Mouse (Mus musculus): ENCODE results near the gene Eif3i. TPM values are rescaled to one million over a fixed set of nuclear protein-coding genes. Genes with fewer than 3 reads are reported as not detected.
"Not testable (repeated sequence)": the region's sequence is repeated elsewhere in the genome, so short reads cannot be mapped to it uniquely, and the experiment has no call there.

The Eif3i gene
- polyA plus RNA-seq, 1 experiment from 2014 or later: 239 TPM

DNA sequence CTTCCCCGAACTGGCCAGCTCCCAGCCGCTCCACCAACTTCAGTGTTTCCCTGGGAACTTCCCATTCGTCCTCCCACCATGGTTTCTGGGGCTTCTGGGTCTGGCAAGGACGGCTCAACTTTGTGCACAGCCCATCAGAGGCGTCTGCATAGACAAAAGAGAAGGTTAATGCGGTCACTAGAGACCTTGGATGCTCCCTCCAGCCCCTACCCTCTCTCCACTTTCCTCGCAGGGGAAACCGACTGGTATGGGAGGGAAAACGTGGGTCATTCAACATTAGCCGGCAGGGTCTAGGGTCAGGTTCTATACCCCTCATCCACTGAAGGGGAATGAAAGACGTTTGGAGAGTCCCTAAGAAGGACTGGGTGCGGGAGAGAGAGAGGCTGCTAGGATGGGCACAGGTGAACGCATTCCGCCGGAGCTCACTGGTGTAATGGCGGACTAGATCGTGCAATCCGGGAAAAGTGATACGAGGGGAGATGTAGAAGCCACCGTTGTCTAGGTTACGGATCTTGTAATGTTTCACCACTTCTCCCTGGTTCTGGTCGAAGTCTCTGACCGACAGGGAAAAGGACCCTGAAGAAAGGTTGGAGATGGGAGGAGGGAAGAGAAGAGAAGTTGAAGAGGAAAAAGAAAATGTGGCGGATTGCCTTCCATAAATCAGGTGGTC is 44.5 kb downstream of the Eif3i start:
- Histone ChIP-seq H3K27ac (ENCODE audit: low read length) (no peak overlapping the region; the same call in none of the 2 replicates), H3K9ac (ENCODE audit: low read length) (peak overlapping the region; percentile 71), H3K4me1 (ENCODE audit: control insufficient read depth, insufficient read depth, low read length) (peaks cover 10% of the 10 kb centered on the region), H3K9me3 (replicated peaks; ENCODE audit: control insufficient read depth, low read length) (no peaks in the 10 kb centered on the region), H3K36me3 (ENCODE audit: control insufficient read depth, insufficient read depth, low read length) (no peaks in the 10 kb centered on the region), H3K4me3 (replicated peaks; ENCODE audit: low read length) (peak overlapping the region; percentile 64), H3K27me3 (ENCODE audit: control insufficient read depth, insufficient read depth, low read length) (no peaks in the 10 kb centered on the region), H3K4me2 (ENCODE audit: low read depth, low read length) (peak overlapping the region; percentile 94)
- ATAC-seq (ENCODE audit: insufficient read depth, low FRiP score): peak; percentile 63
- WGBS: under 1% methylated on average over 24 of the region's 24 CpGs

GRCm38 (mm10) chr4:129555421-129555861 is 45.0 kb downstream of the Eif3i start:
- H3K4me1 ChIP-seq (ENCODE audit: control insufficient read depth, insufficient read depth, low read length): peaks cover 10% of the 10 kb centered on the region
- H3K9me3 ChIP-seq (replicated peaks; ENCODE audit: control insufficient read depth, low read length): no peaks in the 10 kb centered on the region
- peak overlapping the region; percentile 71 for H3K9ac ChIP-seq (ENCODE audit: low read length)
- no peak overlapping the region; the same call in 1 of the 2 replicates for H3K27ac ChIP-seq (ENCODE audit: low read length)
- H3K4me3 ChIP-seq (replicated peaks; ENCODE audit: low read length): peak overlapping the region; percentile 64
- peak; percentile 30; the same call in 1 of the 2 replicates for ATAC-seq (ENCODE audit: insufficient read depth, low FRiP score)
- H3K36me3 ChIP-seq (ENCODE audit: control insufficient read depth, insufficient read depth, low read length): no peaks in the 10 kb centered on the region
- H3K4me2 ChIP-seq (ENCODE audit: low read depth, low read length): peak overlapping the region; percentile 94
- no peaks in the 10 kb centered on the region for H3K27me3 ChIP-seq (ENCODE audit: control insufficient read depth, insufficient read depth, low read length)
- WGBS: 4% methylated on average over 16 of the region's 16 CpGs

- not testable (repeated sequence) for H3K27ac ChIP-seq (ENCODE audit: low read length); H3K9me3 ChIP-seq (replicated peaks; ENCODE audit: control insufficient read depth, low read length); H3K27me3 ChIP-seq (ENCODE audit: control insufficient read depth, insufficient read depth, low read length); H3K4me3 ChIP-seq (replicated peaks; ENCODE audit: low read length); H3K4me2 ChIP-seq (ENCODE audit: low read depth, low read length); ATAC-seq (ENCODE audit: insufficient read depth, low FRiP score); H3K4me1 ChIP-seq (ENCODE audit: control insufficient read depth, insufficient read depth, low read length); H3K9ac ChIP-seq (ENCODE audit: low read length); H3K36me3 ChIP-seq (ENCODE audit: control insufficient read depth, insufficient read depth, low read length)
- WGBS: 88% methylated on average over 4 of the region's 6 CpGs
Measured at GRCm38 (mm10) chr4:129554512-129554911, 45.9 kb downstream of the Eif3i start.

GRCm38 (mm10) chr4:129550295-129550694 is 50.2 kb downstream of the Eif3i start:
- no peak for ATAC-seq (ENCODE audit: insufficient read depth, low FRiP score)
- H3K4me3 ChIP-seq (replicated peaks; ENCODE audit: low read length): no peak overlapping the region
- 73% methylated on average over 1 of the region's 1 CpGs for WGBS

DNA sequence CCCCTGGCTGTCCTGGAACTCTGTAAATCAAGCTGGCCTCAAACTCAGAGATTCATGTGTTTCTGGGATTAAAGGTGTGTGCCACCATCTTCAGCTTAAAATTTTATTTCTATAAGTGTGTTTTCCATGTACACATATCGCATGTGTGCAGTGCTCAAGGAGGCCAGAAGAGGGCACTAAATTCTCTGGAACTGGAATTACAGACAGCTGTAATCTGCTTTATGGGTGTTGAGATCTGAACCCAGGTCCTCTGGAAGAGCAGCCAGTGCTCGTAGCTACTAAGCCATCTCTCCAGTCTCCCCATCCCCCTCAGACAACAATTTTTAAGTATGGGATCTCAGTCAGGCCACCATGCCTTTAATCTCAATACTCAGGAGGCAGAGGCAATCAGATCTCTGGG is 51.1 kb downstream of the Eif3i start:
- ATAC-seq (ENCODE audit: insufficient read depth, low FRiP score): no peak
- Histone ChIP-seq H3K36me3 (ENCODE audit: control insufficient read depth, insufficient read depth, low read length) (no peaks in the 10 kb centered on the region), H3K27ac (ENCODE audit: low read length) (no peak overlapping the region), H3K4me1 (ENCODE audit: control insufficient read depth, insufficient read depth, low read length) (no peaks in the 10 kb centered on the region), H3K27me3 (ENCODE audit: control insufficient read depth, insufficient read depth, low read length) (no peaks in the 10 kb centered on the region), H3K9ac (ENCODE audit: low read length) (no peak overlapping the region), H3K4me2 (ENCODE audit: low read depth, low read length) (no peak overlapping the region), H3K4me3 (replicated peaks; ENCODE audit: low read length) (no peak overlapping the region), H3K9me3 (replicated peaks; ENCODE audit: control insufficient read depth, low read length) (no peaks in the 10 kb centered on the region)
- 97% methylated on average over 2 of the region's 2 CpGs for WGBS

More at GRCm38 (mm10) chr4:129550295-129550694, 50.2 kb downstream of the Eif3i start:
- H3K4me1 ChIP-seq (ENCODE audit: control insufficient read depth, insufficient read depth, low read length): no peaks in the 10 kb centered on the region
- no peaks in the 10 kb centered on the region for H3K27me3 ChIP-seq (ENCODE audit: control insufficient read depth, insufficient read depth, low read length)
- no peak overlapping the region for H3K27ac ChIP-seq (ENCODE audit: low read length)
- no peak overlapping the region for H3K9ac ChIP-seq (ENCODE audit: low read length)
- H3K4me2 ChIP-seq (ENCODE audit: low read depth, low read length): no peak overlapping the region
- no peaks in the 10 kb centered on the region for H3K9me3 ChIP-seq (replicated peaks; ENCODE audit: control insufficient read depth, low read length)
- H3K36me3 ChIP-seq (ENCODE audit: control insufficient read depth, insufficient read depth, low read length): no peaks in the 10 kb centered on the region

DNA sequence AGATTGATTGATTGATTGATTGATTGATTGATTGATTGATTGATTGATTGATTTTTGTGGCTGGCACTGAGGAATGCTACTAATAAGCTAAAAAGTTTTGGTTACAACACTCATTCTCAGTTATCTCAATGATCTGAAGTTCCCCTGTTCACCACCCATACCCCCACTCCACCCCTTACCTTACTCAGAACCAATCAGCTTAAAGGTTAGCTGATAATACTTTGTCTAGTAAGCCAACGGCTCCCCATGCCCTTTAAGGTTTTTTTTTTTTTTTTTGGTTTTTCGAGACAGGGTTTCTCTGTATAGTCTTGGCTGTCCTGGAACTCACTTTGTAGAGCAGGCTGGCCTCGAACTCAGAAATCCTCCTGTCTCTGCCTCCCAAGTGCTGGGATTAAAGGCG is 52.8 kb downstream of the Eif3i start:
- not testable (repeated sequence) for H3K36me3 ChIP-seq (ENCODE audit: control insufficient read depth, insufficient read depth, low read length); H3K4me3 ChIP-seq (replicated peaks; ENCODE audit: low read length); H3K27me3 ChIP-seq (ENCODE audit: control insufficient read depth, insufficient read depth, low read length); ATAC-seq (ENCODE audit: insufficient read depth, low FRiP score); H3K4me1 ChIP-seq (ENCODE audit: control insufficient read depth, insufficient read depth, low read length); H3K27ac ChIP-seq (ENCODE audit: low read length); H3K9me3 ChIP-seq (replicated peaks; ENCODE audit: control insufficient read depth, low read length); H3K4me2 ChIP-seq (ENCODE audit: low read depth, low read length); H3K9ac ChIP-seq (ENCODE audit: low read length)
- 79% methylated on average over 4 of the region's 4 CpGs for WGBS

GRCm38 (mm10) chr4:129544106-129544505 is 56.3 kb downstream of the Eif3i start:
- Histone ChIP-seq H3K9ac (ENCODE audit: low read length) (no peak overlapping the region), H3K9me3 (replicated peaks; ENCODE audit: control insufficient read depth, low read length) (no peaks in the 10 kb centered on the region), H3K27me3 (ENCODE audit: control insufficient read depth, insufficient read depth, low read length) (no peaks in the 10 kb centered on the region), H3K4me2 (ENCODE audit: low read depth, low read length) (no peak overlapping the region), H3K36me3 (ENCODE audit: control insufficient read depth, insufficient read depth, low read length) (no peaks in the 10 kb centered on the region), H3K4me3 (replicated peaks; ENCODE audit: low read length) (no peak overlapping the region), H3K27ac (ENCODE audit: low read length) (no peak overlapping the region), H3K4me1 (ENCODE audit: control insufficient read depth, insufficient read depth, low read length) (peaks cover 11% of the 10 kb centered on the region)
- 88% methylated on average over 4 of the region's 4 CpGs for WGBS
- no peak for ATAC-seq (ENCODE audit: insufficient read depth, low FRiP score)

DNA sequence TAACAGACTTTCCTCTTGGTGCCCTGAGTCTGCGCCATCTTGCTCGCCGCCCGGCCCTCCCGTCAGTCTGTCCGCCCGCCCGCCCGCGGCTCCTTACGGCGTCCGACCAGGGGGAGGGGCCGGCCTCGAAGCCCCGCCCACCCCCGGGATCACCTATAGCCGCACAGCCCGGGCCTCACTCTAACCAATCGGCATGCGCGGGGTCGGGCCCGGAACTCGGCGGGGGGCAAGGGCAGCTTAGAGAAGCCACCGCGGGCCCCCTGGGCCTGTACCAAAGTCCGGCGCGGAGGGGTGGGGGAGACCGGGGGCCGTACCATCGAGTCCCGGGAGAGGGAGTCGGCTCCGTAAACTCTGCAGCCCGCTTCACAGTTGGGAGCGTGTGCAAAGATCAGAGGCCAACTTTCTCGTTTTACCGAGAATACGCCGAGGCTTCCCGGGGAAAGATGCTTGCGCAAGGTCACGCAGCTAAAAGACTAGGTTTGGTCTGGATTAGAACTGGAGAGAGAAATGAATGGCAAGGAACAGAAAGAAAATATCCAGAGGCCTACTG is 57.8 kb downstream of the Eif3i start, which contains the start of gene Hdac1:
TSS of gene Hdac1 (minus strand) at position 122 of the 550 bp plus-strand sequence.
- Histone ChIP-seq H3K9ac (ENCODE audit: low read length) (peak within 1 kb of the TSS; percentile 92), H3K9me3 (replicated peaks; ENCODE audit: control insufficient read depth, low read length) (no peaks in the 10 kb centered on the region), H3K27ac (ENCODE audit: low read length) (peak within 1 kb of the TSS; percentile 86), H3K4me2 (ENCODE audit: low read depth, low read length) (peak within 1 kb of the TSS; percentile 89), H3K4me3 (replicated peaks; ENCODE audit: low read length) (peak within 1 kb of the TSS; percentile 98), H3K27me3 (ENCODE audit: control insufficient read depth, insufficient read depth, low read length) (no peaks in the 10 kb centered on the region), H3K4me1 (ENCODE audit: control insufficient read depth, insufficient read depth, low read length) (peaks cover 11% of the 10 kb centered on the region), H3K36me3 (ENCODE audit: control insufficient read depth, insufficient read depth, low read length) (no peaks in the 10 kb centered on the region)
- peak; percentile 100 for ATAC-seq (ENCODE audit: insufficient read depth, low FRiP score)
- under 1% methylated on average over 45 of the region's 46 CpGs for WGBS
